Mouse (Mus musculus) liver, adult (tissue): Measurements from ENCODE around the gene Lgr4.

Source experiments
- GATA4 ChIP-seq: IDR thresholded peaks from 2 replicates; pipeline ENCODE4 v1.6.1; 2014; ENCODE audit warnings: mild to moderate bottlenecking, low read length; ENCODE audit not compliant: insufficient replicate concordance

Lgr4 gene

DNA sequence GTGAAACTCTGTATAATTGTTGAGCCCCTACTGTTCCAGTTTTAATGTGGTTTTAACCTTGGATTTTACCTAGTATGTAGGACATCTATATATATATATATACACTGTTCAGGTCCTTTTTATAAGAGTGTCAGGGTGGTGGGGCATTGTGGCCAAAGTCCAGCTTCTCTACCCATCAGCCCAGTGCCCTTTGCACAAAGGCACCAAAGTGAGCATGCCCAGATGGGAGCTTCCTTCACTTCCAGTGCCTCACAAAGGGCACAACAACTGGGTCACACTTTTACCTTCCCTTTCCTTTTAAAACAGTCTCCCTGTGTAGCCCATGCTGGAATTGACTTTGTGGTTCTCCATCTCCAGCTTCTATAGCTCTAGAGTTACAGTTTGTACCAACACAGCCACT lies 2.8 kb upstream of the Lgr4 start:
- TF ChIP-seq GATA4: no peak

DNA sequence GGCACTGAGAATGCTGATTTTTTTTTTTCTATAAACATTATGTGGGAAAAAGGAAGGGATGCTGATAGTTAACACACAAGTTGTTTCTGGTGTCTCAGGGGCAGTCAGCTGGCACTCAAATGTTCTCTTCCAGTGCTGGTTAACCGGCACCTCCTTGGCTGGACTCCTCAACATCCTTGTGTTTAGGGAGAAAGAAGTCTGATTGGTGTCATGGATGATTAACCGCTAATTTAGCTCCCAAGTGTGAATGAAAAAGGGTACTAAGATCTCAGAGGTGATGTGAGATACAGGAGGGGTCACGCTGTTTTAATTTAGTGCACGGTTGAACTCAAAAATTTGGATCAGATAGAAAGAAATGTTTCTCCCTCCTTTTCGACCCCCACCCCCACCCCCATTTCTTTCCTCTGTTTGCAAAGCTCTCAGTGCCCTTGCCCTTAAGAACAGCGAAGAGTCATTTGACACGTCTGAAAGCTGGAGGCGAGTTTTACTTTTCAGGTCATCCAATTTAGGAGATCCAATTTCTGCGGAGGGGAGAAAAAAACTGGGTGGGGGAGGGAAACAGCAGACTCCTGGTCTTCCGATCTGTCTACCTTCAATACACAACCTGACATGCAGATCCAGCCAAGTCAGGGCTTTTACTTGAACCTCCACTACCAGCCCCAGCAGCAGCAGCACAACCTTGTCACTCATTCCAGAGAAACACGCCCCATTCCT lies 508 bp upstream of the Lgr4 start:
- TF ChIP-seq GATA4: no peak

DNA sequence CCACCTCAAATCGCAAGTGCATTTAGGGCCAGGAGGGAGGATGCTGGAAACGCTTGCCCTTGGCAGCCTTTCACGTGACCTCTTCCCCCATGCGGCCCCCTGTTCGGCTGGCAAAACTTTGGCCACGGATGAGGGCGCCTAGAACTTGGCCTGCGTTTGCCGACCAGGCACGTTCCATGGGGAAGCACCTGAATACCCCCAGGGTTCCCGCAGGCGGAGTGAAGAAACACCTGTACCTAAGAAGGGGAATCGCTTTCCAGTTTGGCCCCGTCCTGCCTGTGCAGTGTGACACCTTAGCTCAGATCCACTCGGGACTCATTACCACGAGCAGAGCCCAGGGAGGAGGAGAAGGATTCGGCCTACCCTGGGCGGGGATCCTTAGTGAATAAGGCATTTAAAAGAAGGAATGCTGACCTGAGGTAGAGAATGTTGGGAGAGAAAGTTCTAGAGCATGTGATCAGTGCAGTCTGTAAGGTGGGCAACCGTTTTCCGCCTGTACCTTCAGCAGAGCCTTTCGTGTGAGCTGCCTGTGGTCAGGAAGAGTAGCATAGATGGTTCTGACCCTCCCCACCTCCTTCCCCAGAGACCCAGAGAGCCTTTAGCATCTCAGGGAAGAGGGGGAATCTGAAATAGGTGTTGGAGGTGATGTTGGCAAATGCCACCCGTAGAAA lies 1.3 kb downstream of the Lgr4 start:
- no peak for TF ChIP-seq GATA4

DNA sequence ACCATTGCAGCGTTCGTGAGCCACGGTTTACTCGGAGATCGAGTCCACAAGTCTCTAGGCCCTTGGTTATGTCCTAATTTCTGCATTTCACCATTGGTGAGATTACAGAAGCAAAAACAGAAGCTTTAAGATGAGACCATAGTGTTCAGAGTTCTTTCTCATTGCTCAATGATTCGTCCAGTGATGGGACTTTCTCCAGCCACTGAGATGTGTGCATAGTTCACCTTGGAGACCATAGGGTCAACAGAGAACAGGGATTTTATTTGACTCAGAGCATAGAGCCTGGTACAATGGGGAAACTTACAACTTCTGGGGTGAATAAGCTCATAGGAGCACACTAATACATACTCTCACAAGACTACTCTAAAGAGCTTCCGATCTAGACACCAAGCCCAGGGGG lies 3.0 kb downstream of the Lgr4 start:
- TF ChIP-seq GATA4: no peak

DNA sequence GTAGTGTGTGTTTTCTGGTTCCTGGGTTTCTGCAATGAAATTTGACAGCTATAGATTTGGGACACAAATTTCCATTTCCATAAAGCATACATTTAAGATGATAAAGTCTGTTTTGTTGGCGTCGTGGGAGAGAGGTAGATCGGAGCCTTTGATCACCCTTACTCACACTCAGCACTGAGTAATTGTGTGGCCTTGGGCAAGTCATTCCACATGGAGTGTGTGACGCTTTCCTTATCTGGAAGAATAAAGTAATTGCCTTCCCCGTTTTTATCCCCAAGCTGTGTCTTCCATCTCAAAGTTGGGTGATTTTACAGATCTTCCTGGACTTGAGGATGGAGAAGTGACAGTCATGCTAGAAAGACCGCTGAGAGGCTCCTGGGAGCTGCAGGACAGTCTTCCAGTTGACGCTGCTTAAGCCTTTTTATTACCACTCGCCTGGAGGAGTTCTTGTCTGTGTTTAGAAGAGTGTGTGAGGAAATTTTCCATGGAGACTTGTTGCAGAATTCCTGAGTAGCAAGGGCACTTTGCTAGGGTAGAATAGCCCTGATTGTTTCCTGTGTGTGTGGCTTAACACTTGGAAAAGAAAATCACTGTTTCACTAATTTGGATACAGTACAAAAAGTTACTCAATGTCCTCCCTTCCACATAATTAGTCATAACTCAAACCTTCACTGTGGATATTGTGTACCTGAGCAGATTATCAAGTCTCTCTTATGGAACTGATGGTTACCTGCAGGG lies 4.0 kb downstream of the Lgr4 start:
- no peak for TF ChIP-seq GATA4

DNA sequence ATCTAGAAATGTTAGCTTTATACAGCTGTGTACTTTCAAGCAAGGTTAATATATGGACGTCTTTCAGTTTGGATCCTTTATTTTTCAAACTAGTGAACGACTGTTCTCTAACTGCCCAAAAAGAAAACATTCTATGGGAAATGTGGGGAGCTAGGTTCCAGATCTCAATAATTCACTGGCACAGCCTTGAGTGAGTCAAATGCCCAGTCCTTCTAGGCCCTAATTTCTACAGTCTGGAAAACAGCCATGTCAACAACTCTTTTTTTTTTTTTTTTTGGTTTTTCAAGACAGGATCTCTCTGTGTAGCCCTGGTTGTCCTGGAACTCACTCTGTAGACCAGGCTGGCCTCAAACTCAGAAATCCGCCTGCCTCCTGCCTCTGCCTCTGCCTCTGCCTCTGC lies 4.9 kb downstream of the Lgr4 start:
- TF ChIP-seq GATA4: no peak

DNA sequence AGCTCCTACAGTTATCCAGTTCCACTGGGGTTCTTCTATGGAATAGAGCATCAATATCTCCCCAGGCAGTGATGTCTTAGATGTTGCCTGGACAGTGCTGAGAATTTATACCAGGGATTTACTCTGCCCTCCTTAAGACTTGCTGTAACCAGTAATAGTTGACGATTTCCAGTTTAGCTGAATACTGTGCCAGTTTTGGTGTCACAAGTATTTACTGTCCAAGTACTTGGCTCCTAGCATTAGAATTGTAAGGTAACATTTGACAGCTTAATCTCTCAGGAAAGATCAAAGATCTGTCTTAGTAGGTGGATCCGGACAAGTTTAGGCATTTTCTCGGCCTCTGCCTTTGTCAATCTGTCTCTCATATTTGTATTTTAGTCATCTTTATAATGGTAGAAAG lies 5.6 kb downstream of the Lgr4 start:
- no peak for TF ChIP-seq GATA4

DNA sequence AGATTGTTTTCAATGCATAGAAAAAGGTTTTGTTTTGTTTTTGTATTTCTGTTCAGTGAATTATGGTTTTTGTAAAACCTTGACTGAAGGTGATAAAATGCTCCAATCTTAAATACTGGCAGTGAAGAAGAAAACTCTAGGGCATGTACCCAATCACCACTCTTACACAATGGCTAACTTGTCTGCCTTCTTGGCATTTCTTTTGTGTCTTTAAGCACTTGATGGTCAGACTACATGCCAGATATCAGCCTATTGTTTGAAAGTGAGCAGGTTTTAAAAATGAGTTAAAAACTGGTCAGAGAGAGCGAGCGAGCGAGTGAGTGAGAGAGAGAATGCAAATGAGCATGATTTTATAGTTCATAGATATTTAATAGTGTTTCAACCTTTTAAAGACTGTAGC lies 6.5 kb downstream of the Lgr4 start:
- no peak for TF ChIP-seq GATA4

DNA sequence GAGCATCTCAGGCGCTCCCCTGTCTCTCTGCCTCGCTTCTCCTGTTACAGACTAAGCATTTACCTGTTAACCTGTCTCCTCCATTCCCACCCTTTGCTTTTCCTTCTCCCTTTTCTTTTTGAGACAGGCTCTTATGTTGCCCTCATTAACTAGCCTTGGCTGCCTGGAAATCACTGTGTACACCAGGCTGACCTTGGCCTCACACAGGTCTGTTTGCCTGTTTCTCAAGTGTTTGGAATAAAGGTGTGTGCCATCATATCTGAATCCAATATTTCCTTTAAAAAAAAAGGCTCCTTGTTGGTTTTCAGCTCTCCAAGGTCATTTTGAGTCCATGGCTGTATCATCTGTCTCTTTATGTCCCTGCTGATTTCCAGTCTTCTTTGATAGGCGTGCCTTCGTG lies 9.5 kb downstream of the Lgr4 start:
- no peak for TF ChIP-seq GATA4

DNA sequence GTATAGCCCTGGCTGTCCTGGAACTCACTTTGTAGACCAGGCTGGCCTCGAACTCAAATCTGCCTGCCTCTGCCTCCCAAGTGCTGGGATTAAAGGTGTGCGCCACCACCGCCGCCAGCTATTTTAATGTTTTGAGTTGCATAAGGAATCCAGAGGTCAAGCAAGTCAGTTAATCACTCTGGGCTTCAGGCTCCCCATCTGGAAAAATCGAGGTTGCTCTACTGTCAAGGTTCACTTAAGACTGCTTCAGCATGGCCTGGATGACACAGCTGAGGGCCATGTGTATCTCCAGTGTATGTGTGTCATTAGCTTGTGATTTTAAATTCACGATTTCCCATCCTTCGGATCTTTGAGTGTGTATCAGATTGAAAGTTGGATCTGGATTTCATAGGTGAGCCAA lies 10.0 kb downstream of the Lgr4 start:
- no peak for TF ChIP-seq GATA4

DNA sequence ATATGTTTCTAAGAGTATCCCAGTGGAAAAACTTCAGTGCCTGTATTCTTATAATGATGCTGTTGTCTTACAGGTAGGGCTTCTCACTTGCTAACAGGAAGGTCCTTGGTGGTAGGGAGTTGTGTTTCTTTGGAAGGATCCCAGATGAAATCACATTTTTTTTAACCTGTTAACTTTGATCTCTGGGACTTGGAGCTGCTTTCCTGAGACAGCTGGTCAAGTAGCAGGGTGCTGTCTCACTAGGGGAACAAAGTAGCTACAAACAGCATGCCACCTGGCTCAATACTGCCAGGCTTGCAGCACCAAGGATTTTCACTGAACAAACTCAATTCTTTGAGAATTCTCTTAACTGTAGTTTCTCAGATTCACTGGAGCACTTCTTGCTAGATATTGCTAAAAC lies 10.4 kb downstream of the Lgr4 start:
- no peak for TF ChIP-seq GATA4

DNA sequence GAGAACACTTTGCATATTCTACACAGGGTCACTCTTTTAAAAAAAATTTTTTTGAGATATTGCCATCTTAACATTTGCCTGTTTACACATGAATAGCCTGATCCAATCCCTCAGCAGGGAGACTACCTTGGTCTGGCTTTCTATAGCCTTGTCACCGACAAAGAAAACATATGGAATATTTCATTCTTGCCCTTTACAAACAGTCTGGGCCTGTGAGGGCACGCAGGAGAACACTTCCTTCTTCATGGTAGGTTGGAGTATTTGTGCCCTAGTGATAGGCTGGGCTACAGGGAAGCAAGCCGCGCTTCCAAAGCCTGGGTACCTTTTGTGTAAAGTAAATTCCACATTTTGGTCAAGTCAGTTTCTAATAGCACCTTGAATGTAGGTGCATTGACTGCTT lies 11.3 kb downstream of the Lgr4 start:
- TF ChIP-seq GATA4: no peak

DNA sequence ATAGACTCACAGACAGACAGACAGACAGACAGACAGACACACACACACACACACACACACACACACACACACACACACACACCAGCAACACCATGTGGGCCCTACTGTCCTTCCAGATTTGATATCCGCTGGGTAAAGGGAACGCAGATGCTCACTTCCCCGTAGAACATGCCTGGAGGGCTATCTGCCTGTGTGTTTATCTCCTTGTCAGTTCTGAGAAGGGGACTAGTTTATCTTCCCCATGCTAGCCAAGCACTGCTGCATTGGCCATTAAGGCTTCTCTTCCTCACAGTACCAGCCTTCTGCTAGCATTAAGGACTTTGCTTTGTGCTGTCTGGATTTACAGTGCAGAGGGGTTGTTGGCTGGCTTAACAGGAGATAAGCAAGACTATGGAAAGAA lies 11.8 kb downstream of the Lgr4 start:
- no peak for TF ChIP-seq GATA4

DNA sequence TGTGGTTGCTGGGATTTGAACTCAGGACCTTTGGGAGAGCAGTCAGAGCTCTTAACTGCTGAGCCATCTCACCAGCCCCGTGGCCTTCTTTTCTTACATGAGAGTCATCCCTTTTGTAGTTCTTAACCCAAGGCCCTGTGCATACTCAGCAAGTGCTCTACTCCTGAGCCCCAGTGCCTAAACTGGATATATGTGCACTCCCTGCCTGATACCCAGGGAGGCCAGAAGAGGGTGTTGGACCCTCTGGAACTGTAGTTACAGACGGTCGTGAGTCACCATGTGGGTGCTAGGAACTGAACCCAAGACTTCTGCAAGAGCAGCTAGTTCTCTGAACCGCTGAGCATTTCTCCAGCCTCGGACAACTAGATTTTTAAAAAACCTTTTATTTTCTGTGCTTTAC lies 12.9 kb downstream of the Lgr4 start:
- no peak for TF ChIP-seq GATA4

DNA sequence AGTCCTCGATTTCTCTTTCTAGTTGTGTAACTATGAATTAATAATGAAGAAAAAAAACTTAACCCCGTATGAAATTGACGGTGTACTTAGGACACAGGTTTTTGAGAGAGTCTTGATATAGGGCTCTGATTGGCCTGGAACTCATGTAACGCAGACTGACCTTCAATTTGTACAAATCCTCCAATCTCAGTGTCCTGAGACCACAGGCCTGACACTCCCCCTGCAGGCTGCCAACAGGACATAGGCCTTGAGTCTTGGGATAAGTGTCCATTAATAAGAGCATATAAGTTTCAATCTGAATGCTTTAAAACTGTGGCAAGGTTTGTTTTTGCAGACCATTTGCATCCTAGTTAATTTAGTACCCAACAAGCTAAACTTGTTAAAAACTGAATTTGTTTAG lies 13.3 kb downstream of the Lgr4 start:
- no peak for TF ChIP-seq GATA4
